Mouse (Mus musculus): ENCODE measurements around the gene Mob2. TPM values are rescaled to one million over a fixed set of nuclear protein-coding genes. Genes with fewer than 3 reads are reported as not detected.

Gene Mob2
- total RNA-seq (2021) = 10 to 100 TPM; 39.4 to 43.2 TPM

GRCm38 (mm10) chr7:142060931-142061565, at the start of gene Mob2:
Mob2 (minus strand) TSS chr7:142061065.
- intact Hi-C loops (cut with DNase I) = loop anchor here (2.0 kb wide), 1 partner anchor 44 kb away; no protein-coding TSS in a partner anchor

GRCm38 (mm10) chr7:142104747-142105146, 43.9 kb upstream of the Mob2 start:
- DNase-seq = no peak
- intact Hi-C loops (cut with DNase I) = no loop called here

More at GRCm38 (mm10) chr7:142060931-142061565, at the start of gene Mob2:
- DNase-seq = peak; percentile 94 to 95

GRCm38 (mm10) chr7:142097776-142098175, 36.9 kb upstream of the Mob2 start:
- DNase-seq = peak; percentile 86 to 89
- intact Hi-C loops (cut with DNase I) = loop anchor here (1.0 to 10.0 kb wide), 3 partner anchors 26 to 173 kb away; no protein-coding TSS in a partner anchor

DNA sequence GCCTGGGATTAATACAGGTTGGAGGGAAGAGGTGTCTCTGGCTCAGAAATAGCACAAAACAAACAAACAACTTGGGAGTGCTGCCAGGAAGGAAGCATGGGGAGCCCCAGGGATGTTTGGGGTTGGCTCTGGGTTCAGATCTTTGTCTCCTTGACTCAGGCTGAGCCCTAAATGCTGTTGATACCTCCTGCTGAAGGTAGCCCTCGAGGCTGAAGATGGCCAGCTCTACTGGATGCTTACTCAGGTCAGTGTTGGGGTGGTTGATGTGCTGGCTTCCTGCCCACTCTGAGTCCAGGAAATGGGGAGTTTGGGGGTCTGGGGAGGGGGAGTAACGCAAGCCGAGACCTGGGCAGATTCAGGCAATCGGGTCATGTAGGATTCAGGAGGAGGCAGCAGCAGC, 35.8 kb upstream of the Mob2 start:
- no peak for DNase-seq
- intact Hi-C loops (cut with DNase I) = loop anchor here (1.0 to 10.0 kb wide), 2 partner anchors 25 to 172 kb away; no protein-coding TSS in a partner anchor

- peak; percentile 95 to 96 for DNase-seq
- intact Hi-C loops (cut with DNase I) = loop anchor here (10.0 kb wide), 1 partner anchor 171 kb away; no protein-coding TSS in a partner anchor
Measured at GRCm38 (mm10) chr7:142095183-142095931, 34.5 kb upstream of the Mob2 start, which contains the start of gene Dusp8. Dusp8 (minus strand) TSS chr7:142095843.

DNA sequence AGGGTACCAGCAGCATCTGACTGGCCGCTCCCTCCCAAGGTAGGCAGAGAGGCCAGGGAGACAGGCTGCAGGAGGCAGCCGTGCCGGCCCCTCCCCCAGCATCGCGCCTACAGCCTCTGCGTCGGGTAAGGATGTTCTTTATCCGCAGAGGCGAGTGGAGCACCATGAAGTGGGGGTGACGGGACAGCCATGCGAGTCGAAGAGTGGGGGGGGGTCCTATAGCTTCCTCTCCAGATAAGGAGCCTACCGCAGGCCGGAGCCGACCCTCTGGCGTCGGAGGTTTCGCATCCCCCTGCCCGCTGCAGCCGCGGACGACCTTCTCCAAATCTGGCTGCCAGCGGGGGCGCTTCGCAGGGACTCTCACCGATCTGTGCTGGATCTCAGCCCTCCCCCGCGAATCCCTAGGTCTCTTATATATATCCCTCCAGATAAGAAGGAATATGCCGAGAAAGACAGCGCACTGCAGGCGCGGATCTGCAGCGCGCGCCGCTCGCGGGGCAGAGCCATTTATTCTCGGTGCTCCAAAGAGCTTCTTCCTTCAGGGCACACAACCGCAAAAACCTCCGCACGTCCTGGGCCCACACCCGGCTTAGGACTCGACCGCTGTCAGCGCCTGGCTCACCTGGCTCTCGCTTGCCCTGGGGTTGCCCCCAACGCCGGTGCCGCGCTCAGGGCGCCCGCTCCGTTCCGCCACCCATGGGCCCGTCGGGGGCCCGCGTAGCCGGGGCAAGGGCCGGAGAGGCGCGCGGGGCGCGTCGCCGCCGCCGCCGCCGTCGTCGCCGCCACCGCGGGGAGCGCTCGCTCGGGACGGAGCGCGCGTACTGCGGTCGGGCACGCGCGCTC, 33.7 kb upstream of the Mob2 start:
- DNase-seq = peak; percentile 57 to 60
- intact Hi-C loops (cut with DNase I) = loop anchor here (10.0 kb wide), 1 partner anchor 170 kb away; no protein-coding TSS in a partner anchor

DNA sequence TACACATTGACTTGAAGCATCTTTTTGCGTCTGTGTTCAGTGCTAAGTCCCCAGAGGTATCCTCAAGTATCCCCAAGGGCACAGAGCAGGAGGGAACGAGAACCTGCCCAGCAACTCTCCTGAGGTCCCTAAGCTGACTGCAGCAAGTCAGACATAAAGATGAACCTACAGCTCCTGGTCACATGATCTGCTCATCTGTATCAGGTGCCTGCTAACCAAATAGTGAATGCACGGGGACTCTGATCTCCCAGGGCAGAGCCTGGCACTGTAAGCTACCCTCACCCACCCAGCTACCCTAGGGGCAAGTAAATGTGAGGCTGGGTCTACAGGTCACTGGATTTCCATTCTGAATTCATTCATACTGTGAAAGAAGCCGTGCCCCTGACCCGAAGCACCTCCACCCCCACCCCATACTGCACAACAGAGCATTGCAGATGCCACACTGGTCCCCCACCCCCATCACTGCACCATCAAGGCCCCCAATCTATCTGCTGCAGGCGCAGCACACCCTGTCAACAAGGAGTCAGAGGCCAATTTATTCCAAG, 32.9 kb upstream of the Mob2 start:
- intact Hi-C loops (cut with DNase I) = loop anchor here (10.0 kb wide), 1 partner anchor 169 kb away; no protein-coding TSS in a partner anchor
- no peak for DNase-seq

- DNase-seq = no peak
- intact Hi-C loops (cut with DNase I) = loop anchor here (10.0 kb wide), 1 partner anchor 168 kb away; no protein-coding TSS in a partner anchor
Measured at GRCm38 (mm10) chr7:142092991-142093390, 32.1 kb upstream of the Mob2 start.

- no peak for DNase-seq
- intact Hi-C loops (cut with DNase I) = loop anchor here (10.0 kb wide), 1 partner anchor 167 kb away; no protein-coding TSS in a partner anchor
Measured at GRCm38 (mm10) chr7:142091848-142092247, 31.0 kb upstream of the Mob2 start.

DNA sequence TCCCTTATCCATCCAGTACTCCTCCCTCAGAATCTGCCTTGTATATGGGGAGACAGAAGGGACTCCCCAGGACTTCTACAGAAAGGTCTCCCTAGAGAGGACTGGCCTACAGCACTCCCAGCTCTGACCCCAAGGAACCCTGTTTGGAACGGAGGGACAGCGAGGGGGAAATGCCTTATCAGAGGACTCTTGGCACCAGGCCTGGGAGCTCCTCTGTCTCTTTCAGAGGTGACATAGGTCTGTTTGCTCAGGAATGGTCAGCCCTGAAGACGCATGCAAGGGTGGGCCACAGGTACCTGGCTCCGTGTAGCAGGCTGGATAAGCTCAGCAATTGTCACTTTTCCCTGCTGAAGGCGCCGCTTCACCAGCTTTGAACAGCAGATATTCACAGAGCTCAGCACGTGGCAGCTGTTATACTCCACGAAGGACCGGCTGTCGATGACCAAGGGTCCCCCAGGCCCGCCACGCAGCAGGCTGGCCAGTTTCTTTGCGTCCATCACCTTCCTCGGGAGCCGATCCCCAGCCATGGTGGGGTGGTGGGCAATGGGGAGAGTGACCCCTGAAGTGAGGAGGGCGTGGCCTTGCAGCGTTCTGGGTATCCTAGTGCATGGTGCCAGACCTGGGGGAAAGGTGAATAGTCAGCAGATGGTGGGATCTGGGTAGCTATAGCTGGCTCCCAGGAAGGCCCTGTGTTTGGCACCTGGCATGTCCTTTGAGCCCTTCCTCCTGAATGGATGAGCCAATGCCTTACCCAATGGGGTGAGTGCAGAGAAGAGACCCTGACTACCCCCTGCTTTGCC, 29.0 kb upstream of the Mob2 start:
- intact Hi-C loops (cut with DNase I) = loop anchor here (10.0 kb wide), 1 partner anchor 165 kb away; no protein-coding TSS in a partner anchor
- no peak for DNase-seq

DNA sequence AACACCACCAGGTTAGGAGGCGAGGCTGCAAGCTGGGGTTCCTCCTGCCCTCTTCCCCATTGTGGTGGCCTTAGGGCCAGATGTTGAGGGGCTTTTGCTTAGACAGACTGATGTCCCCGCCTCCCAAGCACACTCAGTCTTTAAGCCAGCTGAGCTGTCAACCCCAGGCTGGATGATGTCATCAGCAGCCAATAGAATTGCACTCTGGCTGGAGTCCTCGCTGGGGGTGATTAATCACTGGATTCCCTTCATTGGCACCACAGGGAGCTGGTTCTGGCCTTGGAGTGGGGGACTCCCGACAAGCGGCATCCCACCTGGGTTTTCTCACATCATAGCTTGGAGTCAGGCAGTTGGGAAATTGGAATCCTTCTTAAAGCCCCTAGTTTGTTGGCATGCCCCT, 28.0 kb upstream of the Mob2 start:
- DNase-seq = peak; percentile 56 to 62
- intact Hi-C loops (cut with DNase I) = no loop called here

DNA sequence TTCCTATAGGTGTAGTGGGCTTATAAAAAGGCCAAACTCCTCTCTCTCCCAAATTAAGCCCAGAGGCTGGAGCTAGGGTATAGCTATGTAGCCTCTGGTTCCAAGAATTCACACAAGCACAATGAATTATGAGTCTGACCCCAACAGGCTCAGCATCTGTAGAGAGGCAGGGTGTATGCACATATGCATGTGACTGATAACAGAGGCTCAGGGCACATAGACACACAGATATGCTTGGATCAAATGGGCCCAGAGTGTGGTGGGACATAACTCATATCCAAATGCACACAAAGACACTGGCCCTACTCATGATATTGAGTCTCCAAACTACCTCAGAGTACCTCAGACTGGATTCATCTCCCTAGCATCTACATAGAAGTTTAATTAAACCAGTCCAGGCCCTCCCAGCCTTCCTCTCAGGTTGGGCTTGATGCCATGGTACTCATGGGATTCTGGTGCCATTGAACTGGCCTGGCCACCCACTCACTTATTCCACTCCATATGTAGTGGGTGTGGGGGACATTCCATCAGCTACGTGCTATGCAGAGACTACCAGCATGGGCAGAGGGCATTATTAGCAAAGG, 26.3 kb upstream of the Mob2 start:
- no peak for DNase-seq
- intact Hi-C loops (cut with DNase I) = no loop called here

DNA sequence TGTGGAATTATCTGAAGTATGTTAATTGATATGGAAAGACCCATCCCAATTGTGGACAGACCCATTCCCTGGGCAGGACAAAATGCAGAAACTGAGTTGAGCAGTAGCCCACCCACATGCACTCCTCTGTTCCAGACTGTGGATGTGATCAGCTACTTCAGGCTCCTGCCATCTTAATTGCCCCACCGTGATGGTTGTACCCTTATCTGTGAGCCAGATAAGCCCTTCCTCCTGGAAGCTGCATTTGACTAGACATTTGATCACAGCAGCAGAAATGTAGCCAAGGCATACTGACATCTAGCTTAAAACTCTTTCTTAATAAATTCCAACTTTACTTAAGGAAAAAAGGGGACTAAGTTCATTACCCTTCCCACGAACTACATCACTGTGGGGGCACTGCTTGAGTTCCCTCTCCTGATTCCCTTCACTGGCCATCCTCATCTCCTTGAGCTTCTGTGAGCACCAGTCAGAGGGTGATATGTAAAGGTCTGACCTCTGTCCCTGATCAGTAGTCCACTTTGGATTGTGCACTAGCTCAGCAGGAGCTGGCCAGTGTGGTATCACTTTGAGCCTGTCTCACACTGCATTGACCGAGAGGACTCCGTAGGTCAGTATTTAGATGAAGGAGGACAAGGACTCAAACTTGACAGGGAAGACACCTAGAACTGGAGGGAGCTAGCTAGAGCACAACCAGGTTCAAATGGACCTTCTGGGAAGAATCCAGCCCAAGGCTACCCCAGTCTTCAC, 25.5 kb upstream of the Mob2 start:
- no peak for DNase-seq
- intact Hi-C loops (cut with DNase I) = no loop called here

GRCm38 (mm10) chr7:142084820-142085219, 24.0 kb upstream of the Mob2 start:
- DNase-seq = peak; percentile 92
- intact Hi-C loops (cut with DNase I) = no loop called here

DNA sequence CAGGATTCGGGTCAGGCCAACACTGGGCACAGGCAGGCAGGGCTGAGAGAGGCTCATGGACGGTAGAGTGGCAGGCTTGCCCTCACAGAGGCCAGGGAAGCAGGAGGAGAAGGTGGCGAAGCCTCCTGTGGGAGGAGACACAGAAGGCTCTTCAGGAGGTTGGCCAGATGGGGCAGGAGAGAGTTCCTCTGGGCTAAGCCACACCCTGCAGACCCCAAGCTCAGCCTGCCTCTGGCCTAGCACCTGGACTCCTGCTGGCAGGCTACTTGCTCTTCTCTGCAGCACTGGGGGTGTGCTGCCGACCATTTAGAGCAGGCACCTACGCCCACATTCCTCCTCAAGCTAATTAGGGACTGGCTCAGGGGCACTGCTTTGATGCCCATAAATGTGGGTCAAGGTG, 23.5 kb upstream of the Mob2 start:
- intact Hi-C loops (cut with DNase I) = no loop called here
- no peak for DNase-seq

DNA sequence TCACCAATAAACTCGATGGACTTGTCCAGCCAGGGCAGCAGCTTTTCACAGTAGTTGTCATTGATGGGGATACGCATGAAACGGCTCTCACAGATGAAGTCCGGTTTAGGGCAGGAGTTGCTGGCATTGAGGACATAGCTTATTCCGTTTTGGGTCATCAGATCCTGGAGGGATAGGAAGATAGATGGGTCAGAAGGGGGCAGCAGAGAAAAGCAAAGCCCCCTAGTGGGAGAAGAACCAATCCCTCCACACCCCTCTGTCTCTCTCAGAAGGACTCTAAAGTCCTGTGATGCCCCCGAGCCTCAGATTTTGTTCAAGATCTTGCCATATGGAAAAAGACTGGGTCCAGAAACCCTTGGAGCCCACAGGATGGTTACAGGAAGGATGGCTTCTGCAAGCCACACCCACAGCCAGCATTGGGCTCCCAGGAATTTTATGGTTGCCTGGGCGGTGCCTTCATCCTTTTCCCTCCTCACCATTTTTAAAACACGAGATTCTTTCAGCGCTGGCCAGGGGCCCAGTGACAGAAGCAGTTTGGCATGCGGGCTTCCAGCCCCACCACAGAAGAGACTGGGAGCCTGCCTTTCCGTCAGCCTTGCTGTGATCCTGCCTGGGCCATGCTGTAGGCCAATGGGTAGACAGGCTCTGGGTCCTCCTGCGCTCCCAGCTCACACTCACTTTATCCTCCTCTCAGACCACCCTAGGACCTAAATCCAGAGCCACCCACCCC, 22.9 kb upstream of the Mob2 start:
- intact Hi-C loops (cut with DNase I) = no loop called here
- DNase-seq = peak; percentile 81 to 83

DNA sequence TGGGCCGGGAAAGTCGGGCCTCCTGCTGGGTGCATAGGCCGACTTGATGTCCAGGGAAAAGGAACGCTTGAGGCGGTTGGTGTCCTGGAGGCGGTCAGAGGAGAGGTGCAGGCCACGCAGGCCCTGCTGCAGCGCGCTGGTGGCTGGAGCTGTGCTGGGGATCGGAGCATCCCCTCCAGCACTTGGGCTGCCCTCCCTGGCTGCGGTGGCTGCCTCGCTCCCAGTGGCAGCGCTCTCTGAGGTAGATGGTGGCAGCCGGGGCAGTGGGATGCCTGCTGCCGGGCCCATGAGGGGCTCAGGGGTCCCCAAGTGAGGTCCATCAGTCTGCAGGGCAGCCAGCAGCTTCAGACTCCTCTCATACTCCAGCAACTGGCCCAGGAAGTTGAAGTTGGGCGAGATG, 21.7 kb upstream of the Mob2 start:
- intact Hi-C loops (cut with DNase I) = no loop called here
- DNase-seq = no peak

- DNase-seq = no peak
- intact Hi-C loops (cut with DNase I) = no loop called here
Measured at GRCm38 (mm10) chr7:142082179-142082578, 21.3 kb upstream of the Mob2 start.

All from heart, postnatal 10 days (tissue).